Mouse (Mus musculus): ENCODE results near the gene Tbk1.

DNA sequence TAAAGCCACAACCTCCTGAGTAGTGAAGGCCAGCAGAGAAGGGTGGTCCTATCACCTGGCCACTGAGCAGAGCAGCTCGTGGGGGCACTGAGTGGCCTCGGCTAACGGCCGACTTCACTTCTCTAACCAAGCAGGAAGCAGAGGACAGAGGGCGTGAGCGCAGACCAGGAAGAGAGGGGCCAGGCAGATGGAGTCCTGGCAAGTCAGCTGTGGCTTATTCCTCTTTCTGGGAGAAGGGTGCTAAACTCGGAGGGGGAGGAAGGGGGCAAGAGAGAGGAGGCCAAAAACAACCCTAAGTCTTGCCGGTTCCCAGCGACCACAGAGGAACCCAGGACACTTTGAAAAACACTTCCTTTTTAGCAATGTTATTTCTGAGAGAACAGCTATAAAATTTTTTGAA lies 10.0 kb upstream of the Tbk1 start:
- TF ChIP-seq POLR2A (IDR thresholded peaks at IDR 0.05; ENCODE audit: borderline replicate concordance, low read depth, low read length), result no peak
- no peak for TF ChIP-seq CTCF (IDR thresholded peaks at IDR 0.05; ENCODE audit: low read depth, low read length)

All from bone marrow macrophage, adult 2 months (primary cell).